Mouse (Mus musculus) stomach, postnatal 0 days (tissue): ENCODE measurements around the gene Sema3b.

ENCODE experiments used
- CTCF ChIP-seq: IDR thresholded peaks from 2 replicates; pipeline ENCODE4 v1.5.1; 2016; ENCODE audit warnings: antibody characterized with exemption, low read depth, mild to moderate bottlenecking, moderate library complexity
- EP300 ChIP-seq: optimal IDR thresholded peaks from 2 replicates; pipeline ENCODE3; 2016; ENCODE audit warnings: antibody characterized with exemption

DNA sequence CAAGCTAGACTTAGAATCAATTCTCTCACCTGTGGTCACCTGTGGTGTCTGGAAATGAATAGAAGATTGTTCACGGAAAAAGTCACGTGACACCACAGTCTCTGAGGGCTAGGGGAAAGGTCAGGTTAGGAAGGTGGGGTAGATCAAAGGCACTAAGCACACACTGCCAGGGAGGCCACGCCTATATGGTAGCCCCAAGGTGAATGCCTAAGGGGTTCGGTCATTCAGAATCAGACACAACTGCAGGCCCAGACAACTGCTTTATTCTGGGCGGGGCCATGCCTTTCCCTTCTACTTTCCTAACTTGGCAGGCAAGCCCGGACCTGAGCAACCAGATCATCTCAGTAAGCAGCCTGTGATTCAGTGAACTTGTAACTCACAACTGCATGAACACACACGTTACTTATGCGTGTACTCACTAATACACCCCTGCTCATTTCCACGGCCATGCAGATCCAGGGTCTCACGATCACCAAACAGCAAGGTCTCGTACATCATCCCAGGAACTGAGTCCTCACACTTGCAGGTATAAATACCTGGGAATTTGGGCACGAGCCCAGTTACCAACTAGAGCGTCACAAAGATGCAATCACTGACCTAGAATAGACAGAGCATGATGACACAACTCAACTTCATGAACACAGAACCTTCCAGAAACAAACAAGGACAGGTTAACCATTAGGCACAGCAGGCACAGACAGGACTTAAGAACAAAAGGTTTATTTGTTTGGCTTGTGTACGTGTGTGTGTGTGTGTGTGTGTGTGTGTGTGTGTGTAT lies 33.3 kb downstream of the Sema3b start:
- TF ChIP-seq EP300 (peak; percentile 1), CTCF (no peak)
